ENCODE assay signal across 15 mouse cellular contexts in genomic region chr1:43042271-43042670, GRCm38 (mm10). TPM values are rescaled to one million over a fixed set of nuclear protein-coding genes. Genes with fewer than 3 reads are reported as not detected.
A peak's percentile ranks its signal among the peaks of the same experiment; 100 is the strongest.
DNase-seq lines count a peak whose midpoint lies in the region; ATAC-seq and TF ChIP-seq lines count a peak whose summit lies in the region.
"Had no signal": no experiment of that assay in that cellular context is flagged by ENCODE, and none has a peak within 500 bp of the region (broad histone marks: within the 10 kb centered on the region; RNA-seq: fewer than 3 reads in every experiment).

No protein-coding gene starts in this region.

- no peaks in the 10 kb centered on the region for H3K36me3 ChIP-seq in kidney, postnatal 0 days (ENCODE audit: insufficient read depth, low read length)
- no peaks in the 10 kb centered on the region for H3K36me3 ChIP-seq in midbrain, embryonic 16.5 days (ENCODE audit: control insufficient read depth, insufficient read depth, low read length)
- H3K36me3 ChIP-seq: limb, embryonic 12.5 days had no signal

- no peaks in the 10 kb centered on the region for H3K9me3 ChIP-seq in kidney, postnatal 0 days (replicated peaks; ENCODE audit: low read length)
- no peaks in the 10 kb centered on the region for H3K9me3 ChIP-seq in midbrain, embryonic 16.5 days (replicated peaks; ENCODE audit: control insufficient read depth, low read length, poor library complexity, severe bottlenecking)
- H3K9me3 ChIP-seq: limb, embryonic 12.5 days had no signal

- DNase-seq in kidney, postnatal 0 days (ENCODE audit: low spot score), result peak; percentile 41
- no peak for DNase-seq in kidney, adult 9 months
- peak; percentile 18 for DNase-seq in right cerebral cortex, postnatal 4 days
- no peak for DNase-seq in right cerebral cortex, postnatal 36 days (ENCODE audit: low spot score in 2 of 2)
- DNase-seq in thymus, postnatal 25 days, result no peak
- no peak for DNase-seq in thymus, adult 18-20 months
- DNase-seq: adrenal gland, postnatal 10 days; cerebellum, adult 11 months; gastrocnemius, postnatal 36 days; lung, adult 2 months; thymus, postnatal 36 days had no signal

- H3K4me3 ChIP-seq in kidney, postnatal 0 days (replicated peaks; ENCODE audit: low read depth, low read length), result no peak overlapping the region
- H3K4me3 ChIP-seq in midbrain, embryonic 16.5 days (ENCODE audit: low read depth, low read length), result no peak overlapping the region
- H3K4me3 ChIP-seq: limb, embryonic 12.5 days had no signal

- no peak overlapping the region for H3K4me2 ChIP-seq in kidney, postnatal 0 days (ENCODE audit: low read length)
- H3K4me2 ChIP-seq in midbrain, embryonic 16.5 days (ENCODE audit: low read length), result no peak overlapping the region
- H3K4me2 ChIP-seq: limb, embryonic 12.5 days had no signal

- H3K4me1 ChIP-seq in kidney, postnatal 0 days (replicated peaks; ENCODE audit: insufficient read depth, low read length), result 0 out of 2 replicates have a peak, but pooled peaks cover 4% of the 10 kb centered on the region
- H3K4me1 ChIP-seq in midbrain, embryonic 16.5 days (ENCODE audit: control insufficient read depth, insufficient read depth, low read length), result peaks cover 14% of the 10 kb centered on the region

- H3K27ac ChIP-seq in kidney, postnatal 0 days, result no peak overlapping the region
- peak overlapping the region; percentile 19; the same call in 1 of the 2 replicates for H3K27ac ChIP-seq in midbrain, embryonic 16.5 days (ENCODE audit: low read length)
- H3K27ac ChIP-seq: limb, embryonic 12.5 days had no signal

- no peak for ATAC-seq in kidney, postnatal 0 days (replicated peaks; ENCODE audit: low FRiP score, low read depth)
- peak; percentile 72 for ATAC-seq in midbrain, embryonic 16.5 days
- ATAC-seq: intestine, postnatal 0 days had no signal

- H3K9ac ChIP-seq in kidney, postnatal 0 days (ENCODE audit: low read depth, low read length), result no peak overlapping the region
- no peak overlapping the region for H3K9ac ChIP-seq in midbrain, embryonic 16.5 days (ENCODE audit: low read depth, low read length)
- H3K9ac ChIP-seq: limb, embryonic 12.5 days had no signal

- WGBS in kidney, postnatal 0 days, result 29% methylated on average over 6 of the region's 6 CpGs
- WGBS in midbrain, embryonic 16.5 days, result 31% methylated on average over 6 of the region's 6 CpGs

- peak; percentile 37; the same call in 1 of the 2 replicates for TF ChIP-seq CTCF in kidney, postnatal 0 days (IDR thresholded peaks at IDR 0.05; ENCODE audit: low read depth)

- H3K27me3 ChIP-seq in kidney, postnatal 0 days (ENCODE audit: insufficient read depth, low read length), result no peaks in the 10 kb centered on the region
- no peaks in the 10 kb centered on the region for H3K27me3 ChIP-seq in midbrain, embryonic 16.5 days (ENCODE audit: control insufficient read depth, insufficient read depth, low read depth, low read length)
- H3K27me3 ChIP-seq: CH12.LX; limb, embryonic 12.5 days had no signal

RNA-seq across cellular contexts. Expression of gene Tgfbrap1, which starts 56.2 kb away (rescaled TPM):
- polyA plus RNA-seq in kidney, postnatal 0 days (2015; fragmentation: Nextera tagmentation; extraction: Ambion mirVana), result 7.9 and 8.9 TPM in 2 replicates
- 17.6 and 17.8 TPM in 2 replicates for polyA plus RNA-seq in midbrain, embryonic 16.5 days (2015; fragmentation: Nextera tagmentation; extraction: Ambion mirVana)

RNA-seq across cellular contexts. Expression of gene AI597479, which starts 56.2 kb away (rescaled TPM):
- polyA plus RNA-seq in kidney, postnatal 0 days (2015; fragmentation: Nextera tagmentation; extraction: Ambion mirVana), result 21.0 and 23.7 TPM in 2 replicates
- 57.5 and 59.9 TPM in 2 replicates for polyA plus RNA-seq in midbrain, embryonic 16.5 days (2015; fragmentation: Nextera tagmentation; extraction: Ambion mirVana)

Comparison
In these comparisons a context has a peak if more than half of its experiments do, and no peak if none do; other contexts are left out.
1. DNase-seq: peak in kidney, postnatal 0 days (single experiment) and right cerebral cortex, postnatal 4 days (single experiment); none in kidney, adult 9 months (single experiment), right cerebral cortex, postnatal 36 days (0 of 2), thymus, postnatal 25 days (single experiment) and thymus, adult 18-20 months (0 of 2).